Mouse (Mus musculus): Measurements from ENCODE around the gene Gm28053. TPM values are rescaled to one million over a fixed set of nuclear protein-coding genes. Genes with fewer than 3 reads are reported as not detected.

Gm28053 gene
- polyA plus RNA-seq, 1 experiment, result not detected

DNA sequence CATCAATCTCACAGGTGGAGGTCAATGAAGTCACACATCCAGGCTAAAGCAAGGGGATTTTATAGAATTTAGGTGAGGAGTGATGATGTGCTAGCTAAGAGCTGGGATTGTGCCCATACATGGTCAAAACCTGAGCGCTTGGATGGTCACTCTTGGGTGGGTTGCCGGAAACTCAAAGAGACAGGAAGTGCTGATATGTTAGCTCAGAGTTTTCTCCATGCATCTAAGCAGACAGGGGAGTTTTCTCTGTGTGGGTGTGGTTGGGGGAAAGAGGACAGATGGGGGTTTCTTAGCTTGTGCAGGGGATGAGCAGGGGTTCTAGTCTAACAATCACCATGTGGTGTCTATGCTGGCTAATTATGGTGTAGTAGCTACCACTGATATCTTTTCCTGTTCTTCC, 29.1 kb upstream of the Gm28053 start:
- TF ChIP-seq GATA1 (IDR thresholded peaks at IDR 0.05; ENCODE audit: borderline replicate concordance, low read length), result no peak
- TF ChIP-seq FLI1 (IDR thresholded peaks at IDR 0.05; ENCODE audit: low read length), result no peak
- Histone ChIP-seq H3K9me3 (no peaks in the 10 kb centered on the region), H3K4me3 (replicated peaks) (no peak overlapping the region), H3K27me3 (replicated peaks) (peaks cover 3% of the 10 kb centered on the region), H3K36me3 (replicated peaks; ENCODE audit: low read length) (peaks cover 10% of the 10 kb centered on the region), H3K4me1 (peaks cover 55% of the 10 kb centered on the region)

DNA sequence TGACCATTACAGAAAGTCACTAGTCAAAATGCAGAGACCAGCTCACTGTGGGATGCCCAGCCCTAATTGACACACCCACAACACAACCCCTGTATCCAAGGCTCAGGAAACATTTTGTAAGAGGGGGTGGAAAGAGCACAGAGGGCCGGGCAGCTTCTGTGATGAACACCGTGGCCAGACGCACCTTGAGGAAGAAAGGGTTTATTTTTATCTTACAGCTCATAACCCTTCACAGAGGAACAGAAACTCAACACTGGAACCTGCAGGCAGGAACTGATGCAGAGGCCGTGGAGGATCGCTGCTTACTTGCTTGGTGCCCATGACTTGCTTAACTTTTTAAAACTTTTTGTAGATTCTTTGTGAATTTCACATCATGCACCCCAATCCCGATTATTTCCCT, 25.4 kb upstream of the Gm28053 start:
- Histone ChIP-seq H3K27me3 (replicated peaks) (peaks cover 3% of the 10 kb centered on the region), H3K4me1 (peaks cover 36% of the 10 kb centered on the region), H3K36me3 (replicated peaks; ENCODE audit: low read length) (peaks cover 30% of the 10 kb centered on the region), H3K9me3 (peaks cover 7% of the 10 kb centered on the region; the same call in 1 of the 2 replicates), H3K4me3 (replicated peaks) (no peak overlapping the region)
- no peak for TF ChIP-seq FLI1 (IDR thresholded peaks at IDR 0.05; ENCODE audit: low read length)
- TF ChIP-seq GATA1 (IDR thresholded peaks at IDR 0.05; ENCODE audit: borderline replicate concordance, low read length), result no peak

DNA sequence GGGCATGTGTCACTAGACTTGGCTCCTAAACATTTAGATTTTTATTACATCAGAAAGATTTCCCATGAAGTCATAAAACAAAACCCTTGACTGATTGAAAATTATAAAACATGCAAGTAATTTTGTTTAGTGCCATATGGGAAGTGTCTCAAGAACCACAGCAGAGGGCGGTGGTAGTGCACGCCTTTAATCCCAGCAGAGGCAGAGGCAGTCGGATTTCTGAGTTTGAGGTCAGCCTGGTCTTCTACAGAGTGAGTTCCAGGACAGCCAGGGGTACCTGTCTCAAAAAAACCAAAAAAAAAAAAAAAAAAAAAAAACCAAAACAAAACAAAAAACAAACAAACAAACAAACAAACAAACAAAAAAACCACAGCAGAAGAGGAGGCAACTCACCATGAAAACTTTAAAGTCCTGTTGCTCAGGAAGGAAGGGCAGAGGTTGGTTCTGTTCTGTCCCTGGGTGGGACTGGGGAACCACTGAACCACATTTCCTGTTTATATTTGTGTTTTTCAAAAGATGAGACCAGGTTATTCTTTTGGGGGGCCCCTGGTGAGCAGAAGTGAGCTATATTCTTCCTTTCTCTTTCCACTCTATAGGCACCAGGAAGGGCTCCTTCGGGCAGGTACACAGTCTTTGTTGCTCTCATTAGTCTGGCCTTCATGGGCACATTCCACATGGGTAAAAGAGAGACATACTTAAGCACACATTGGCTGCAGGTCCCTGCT, 21.4 kb upstream of the Gm28053 start:
- H3K36me3 ChIP-seq (replicated peaks; ENCODE audit: low read length), result peaks cover 37% of the 10 kb centered on the region
- TF ChIP-seq GATA1 (IDR thresholded peaks at IDR 0.05; ENCODE audit: borderline replicate concordance, low read length) (no peak), FLI1 (IDR thresholded peaks at IDR 0.05; ENCODE audit: low read length) (no peak)
- peaks cover 3% of the 10 kb centered on the region for H3K27me3 ChIP-seq (replicated peaks)
- H3K9me3 ChIP-seq, result peaks cover 7% of the 10 kb centered on the region; the same call in 1 of the 2 replicates
- H3K4me3 ChIP-seq (replicated peaks), result no peak overlapping the region
- peaks cover 63% of the 10 kb centered on the region for H3K4me1 ChIP-seq

DNA sequence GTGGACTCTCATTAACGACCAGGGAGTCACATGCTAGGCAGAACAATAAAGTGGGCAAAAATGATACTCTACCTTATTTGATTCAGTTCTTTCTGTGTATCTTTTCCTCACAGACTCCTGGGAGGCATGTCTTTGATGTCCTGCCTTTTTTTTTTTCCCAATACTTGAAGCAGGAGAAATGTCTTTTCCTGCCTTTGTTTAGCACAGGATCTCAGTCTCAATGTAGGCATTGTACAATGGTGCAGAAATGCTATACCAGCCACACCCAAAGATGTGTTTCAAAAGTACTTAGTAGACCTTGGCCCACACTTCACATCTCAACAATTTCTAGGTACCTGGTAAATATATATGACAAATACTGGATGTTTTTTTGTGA, 20.9 kb upstream of the Gm28053 start:
- peaks cover 7% of the 10 kb centered on the region; the same call in 1 of the 2 replicates for H3K9me3 ChIP-seq
- peaks cover 67% of the 10 kb centered on the region for H3K4me1 ChIP-seq
- H3K36me3 ChIP-seq (replicated peaks; ENCODE audit: low read length), result peaks cover 43% of the 10 kb centered on the region
- TF ChIP-seq GATA1 (IDR thresholded peaks at IDR 0.05; ENCODE audit: borderline replicate concordance, low read length) (no peak), FLI1 (IDR thresholded peaks at IDR 0.05; ENCODE audit: low read length) (no peak)
- peaks cover 3% of the 10 kb centered on the region for H3K27me3 ChIP-seq (replicated peaks)
- no peak overlapping the region for H3K4me3 ChIP-seq (replicated peaks)

DNA sequence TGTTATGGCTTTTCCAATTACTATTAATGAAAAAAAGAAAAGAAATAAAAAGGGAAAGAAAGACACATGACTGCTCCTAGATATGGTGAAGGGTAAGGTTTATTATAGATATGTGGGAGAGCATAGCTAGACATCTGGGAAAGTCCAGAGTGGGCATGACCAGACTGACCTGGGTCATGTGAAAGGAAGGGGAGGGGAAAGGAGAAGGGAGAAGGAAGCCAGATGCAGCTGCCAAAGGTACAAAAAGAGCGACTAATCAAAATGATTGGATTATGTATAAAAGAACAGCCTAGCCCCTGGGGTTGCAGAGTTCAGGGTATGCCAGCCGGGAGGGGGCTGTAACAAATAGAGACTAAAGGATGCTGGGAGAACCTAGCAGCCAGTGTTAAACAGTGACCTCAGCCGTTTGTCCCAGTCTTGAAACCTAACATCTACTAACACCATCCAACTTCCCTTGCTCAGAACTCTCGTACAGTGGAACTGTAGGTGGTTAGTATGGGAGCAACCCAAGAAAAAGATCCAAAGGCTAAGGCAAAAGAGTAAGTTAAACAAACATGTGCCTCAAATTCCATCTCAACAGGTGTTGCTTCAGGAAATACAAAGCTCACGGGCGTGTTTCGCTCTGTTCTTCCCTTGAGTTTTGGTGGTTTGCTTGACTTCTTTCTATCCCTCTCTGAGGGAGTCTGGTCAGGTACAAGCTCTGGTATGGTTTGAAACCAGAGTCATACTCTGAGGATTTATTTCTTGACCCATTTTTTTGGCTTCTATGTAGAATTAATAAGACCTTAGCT, 20.1 kb upstream of the Gm28053 start:
- Histone ChIP-seq H3K4me3 (replicated peaks) (no peak overlapping the region), H3K27me3 (replicated peaks) (peaks cover 3% of the 10 kb centered on the region), H3K9me3 (peaks cover 7% of the 10 kb centered on the region; the same call in 1 of the 2 replicates), H3K36me3 (replicated peaks; ENCODE audit: low read length) (peaks cover 50% of the 10 kb centered on the region), H3K4me1 (peaks cover 67% of the 10 kb centered on the region)
- TF ChIP-seq GATA1 (IDR thresholded peaks at IDR 0.05; ENCODE audit: borderline replicate concordance, low read length), result no peak
- no peak for TF ChIP-seq FLI1 (IDR thresholded peaks at IDR 0.05; ENCODE audit: low read length)

DNA sequence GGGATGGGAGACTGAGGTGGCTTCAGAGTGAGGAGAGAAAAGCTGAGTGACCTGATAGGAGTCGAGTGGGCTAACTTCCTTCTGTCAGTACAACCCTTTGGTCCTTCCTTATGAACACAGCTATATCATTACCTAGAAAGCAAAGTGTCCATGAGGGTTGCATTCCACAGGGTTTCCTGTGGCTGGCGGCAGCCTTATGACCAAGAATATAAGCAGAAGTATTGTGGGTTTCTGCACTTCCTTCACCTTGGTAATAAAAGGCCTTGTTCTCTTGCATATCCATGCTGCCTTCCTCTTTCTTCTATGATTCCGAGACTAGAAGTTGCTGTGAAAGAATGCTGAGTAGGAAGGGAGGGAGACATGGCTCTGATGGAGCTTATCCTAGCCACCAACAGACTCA, 19.5 kb upstream of the Gm28053 start:
- H3K27me3 ChIP-seq (replicated peaks), result peaks cover 1% of the 10 kb centered on the region
- peak overlapping the region; percentile 31 for H3K4me3 ChIP-seq (replicated peaks)
- H3K4me1 ChIP-seq, result peaks cover 63% of the 10 kb centered on the region
- peaks cover 7% of the 10 kb centered on the region; the same call in 1 of the 2 replicates for H3K9me3 ChIP-seq
- peaks cover 50% of the 10 kb centered on the region for H3K36me3 ChIP-seq (replicated peaks; ENCODE audit: low read length)
- TF ChIP-seq GATA1 (IDR thresholded peaks at IDR 0.05; ENCODE audit: borderline replicate concordance, low read length), result no peak
- TF ChIP-seq FLI1 (IDR thresholded peaks at IDR 0.05; ENCODE audit: low read length), result no peak

DNA sequence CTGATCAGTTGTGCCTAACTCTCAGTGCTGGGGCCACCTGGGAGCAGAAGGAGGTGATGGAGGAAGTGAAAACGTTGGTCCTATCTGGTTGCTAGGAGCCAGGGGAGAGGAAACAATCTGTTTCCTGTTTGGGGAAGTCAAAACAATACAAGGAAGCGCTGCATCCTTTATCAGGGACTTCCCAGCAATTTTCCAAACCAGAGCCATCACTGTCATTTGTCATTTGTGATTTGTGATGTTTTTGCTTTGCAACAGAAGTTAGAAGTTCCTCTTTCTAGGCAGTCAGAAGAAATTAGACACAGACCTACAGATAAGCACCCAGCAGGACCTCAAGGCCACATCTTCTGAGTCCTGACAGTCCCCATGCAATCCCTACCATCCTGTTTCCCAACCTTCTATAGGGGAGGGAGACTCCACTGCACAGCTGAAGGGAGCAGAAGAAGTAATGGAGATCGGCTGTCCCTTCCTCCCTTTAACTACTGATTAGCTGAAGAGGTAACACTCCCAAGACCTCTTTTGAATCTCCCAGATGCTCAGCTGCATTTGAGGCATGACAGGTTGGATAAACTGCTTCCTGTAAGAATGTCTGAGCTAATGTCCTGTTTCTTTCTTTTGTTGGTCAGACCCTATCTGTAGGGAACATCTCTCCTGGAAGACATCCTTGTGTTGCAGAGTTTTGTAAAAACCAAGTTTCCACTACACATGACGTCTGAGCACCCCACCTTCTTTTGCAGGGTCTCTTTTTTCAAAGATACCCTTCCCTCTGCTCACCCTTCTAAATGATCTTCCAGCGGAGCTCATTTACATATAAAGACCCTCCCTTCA, 17.9 kb upstream of the Gm28053 start:
- Histone ChIP-seq H3K36me3 (replicated peaks; ENCODE audit: low read length) (peaks cover 57% of the 10 kb centered on the region), H3K4me3 (replicated peaks) (no peak overlapping the region), H3K9me3 (0 out of 2 replicates have a peak, but pooled peaks cover 1% of the 10 kb centered on the region), H3K4me1 (peaks cover 67% of the 10 kb centered on the region), H3K27me3 (replicated peaks) (no peaks in the 10 kb centered on the region)
- TF ChIP-seq FLI1 (IDR thresholded peaks at IDR 0.05; ENCODE audit: low read length), result no peak
- TF ChIP-seq GATA1 (IDR thresholded peaks at IDR 0.05; ENCODE audit: borderline replicate concordance, low read length), result no peak

DNA sequence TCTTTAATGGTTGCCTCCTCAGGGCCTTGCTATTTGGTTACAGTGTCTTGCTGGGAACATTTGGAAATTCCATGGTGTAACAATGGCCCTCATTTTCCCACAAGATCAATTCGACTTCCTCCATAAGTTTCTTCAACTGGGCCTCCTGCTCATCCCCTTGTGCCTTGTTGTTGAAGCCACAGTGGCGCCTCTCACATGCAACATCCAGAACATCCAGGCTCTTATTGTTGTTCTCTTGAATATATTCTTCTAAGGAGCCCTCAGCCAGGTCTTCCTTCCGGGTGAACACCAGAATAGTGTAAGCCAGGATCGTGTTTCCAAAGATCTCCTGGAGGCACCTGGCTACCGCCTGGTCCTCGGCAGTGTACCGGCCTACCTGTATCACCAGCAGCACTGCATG, 16.3 kb upstream of the Gm28053 start:
- Histone ChIP-seq H3K4me3 (replicated peaks) (no peak overlapping the region), H3K4me1 (peaks cover 70% of the 10 kb centered on the region), H3K9me3 (no peaks in the 10 kb centered on the region), H3K36me3 (replicated peaks; ENCODE audit: low read length) (peaks cover 55% of the 10 kb centered on the region), H3K27me3 (replicated peaks) (no peaks in the 10 kb centered on the region)
- TF ChIP-seq FLI1 (IDR thresholded peaks at IDR 0.05; ENCODE audit: low read length) (no peak), GATA1 (IDR thresholded peaks at IDR 0.05; ENCODE audit: borderline replicate concordance, low read length) (no peak)

DNA sequence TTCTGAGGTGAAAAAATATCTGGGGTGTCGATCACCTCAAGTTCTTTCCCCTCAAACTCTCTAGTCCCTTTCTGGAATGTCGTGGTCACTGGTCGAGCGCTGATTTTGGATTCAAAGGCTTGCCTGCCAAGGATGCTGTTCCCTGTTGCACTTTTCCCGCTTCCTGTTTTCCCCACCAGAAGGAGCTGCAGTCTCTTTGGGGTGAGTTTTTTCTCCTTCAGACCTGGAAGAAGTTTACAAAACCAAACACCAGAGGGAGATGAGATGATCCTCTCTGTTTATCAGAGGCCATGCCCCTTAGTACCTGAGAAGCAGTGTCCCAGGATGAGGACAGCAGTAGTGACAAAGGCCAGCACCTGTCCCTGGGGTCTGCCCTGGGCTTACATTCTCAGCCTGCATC, 15.8 kb upstream of the Gm28053 start:
- TF ChIP-seq FLI1 (IDR thresholded peaks at IDR 0.05; ENCODE audit: low read length) (no peak), GATA1 (IDR thresholded peaks at IDR 0.05; ENCODE audit: borderline replicate concordance, low read length) (no peak)
- Histone ChIP-seq H3K36me3 (replicated peaks; ENCODE audit: low read length) (peaks cover 52% of the 10 kb centered on the region), H3K27me3 (replicated peaks) (no peaks in the 10 kb centered on the region), H3K9me3 (no peaks in the 10 kb centered on the region), H3K4me3 (replicated peaks) (no peak overlapping the region), H3K4me1 (peaks cover 69% of the 10 kb centered on the region)
